Mouse (Mus musculus): ENCODE data around the gene Rep15.

Rep15 gene

DNA sequence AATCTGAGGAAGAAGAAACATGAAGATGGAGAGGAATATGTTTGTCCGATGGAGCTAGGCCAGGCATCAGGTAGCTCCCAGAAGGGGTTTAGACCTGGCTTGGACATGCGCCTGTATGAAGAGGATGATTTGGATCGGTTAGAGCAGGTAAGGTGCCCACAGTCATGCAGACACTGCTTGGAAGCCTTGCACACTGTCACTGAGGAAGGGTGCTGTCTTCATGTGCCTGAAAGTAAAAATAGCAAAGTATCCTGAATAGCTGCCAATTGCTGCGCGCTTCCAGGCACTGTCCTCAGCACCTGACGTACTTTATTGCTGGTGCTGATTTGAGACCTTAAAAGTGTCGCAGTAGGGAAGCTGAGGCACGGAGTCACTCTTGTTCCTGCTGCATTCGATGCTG is 2.8 kb upstream of the Rep15 start:
- DNase-seq (ENCODE audit: low spot score in 2 of 2), result no peak

DNA sequence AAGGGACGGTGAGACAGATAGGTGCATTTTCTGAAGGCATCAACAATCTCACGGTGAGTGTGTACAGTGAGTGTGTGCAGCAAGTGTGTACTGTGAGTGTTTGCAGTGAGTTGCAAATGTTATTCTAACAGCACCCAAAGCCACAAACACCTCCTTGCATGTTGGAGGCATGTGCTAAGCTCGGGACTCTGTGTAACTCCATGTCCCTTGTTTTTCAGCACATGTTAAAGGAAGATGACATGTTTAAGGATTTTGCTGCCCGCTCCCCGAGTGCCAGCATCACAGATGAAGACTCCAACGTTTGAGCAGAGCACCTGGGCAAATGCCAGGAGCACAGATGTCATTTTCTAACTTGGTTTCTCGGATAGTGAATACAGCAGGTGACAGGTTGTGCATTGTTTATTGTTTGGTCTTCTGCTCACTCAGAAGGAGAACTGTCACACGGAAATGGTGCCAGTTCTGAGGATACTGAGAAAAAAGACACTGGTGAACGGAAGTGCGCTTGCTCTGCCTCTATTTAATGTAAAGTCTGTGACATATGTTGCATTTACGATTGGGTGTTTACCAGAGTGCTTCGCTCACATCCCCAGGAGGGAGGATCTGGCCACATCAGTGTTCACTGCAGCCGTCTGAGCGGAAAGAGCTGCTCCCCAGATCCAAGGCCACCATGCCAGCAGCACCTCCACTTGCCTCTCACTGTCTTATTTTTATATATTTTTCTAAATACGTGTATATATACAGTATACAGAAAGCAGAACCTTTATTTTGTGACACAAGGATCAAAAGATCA is 2.1 kb upstream of the Rep15 start:
- no peak for DNase-seq (ENCODE audit: low spot score in 2 of 2)

DNA sequence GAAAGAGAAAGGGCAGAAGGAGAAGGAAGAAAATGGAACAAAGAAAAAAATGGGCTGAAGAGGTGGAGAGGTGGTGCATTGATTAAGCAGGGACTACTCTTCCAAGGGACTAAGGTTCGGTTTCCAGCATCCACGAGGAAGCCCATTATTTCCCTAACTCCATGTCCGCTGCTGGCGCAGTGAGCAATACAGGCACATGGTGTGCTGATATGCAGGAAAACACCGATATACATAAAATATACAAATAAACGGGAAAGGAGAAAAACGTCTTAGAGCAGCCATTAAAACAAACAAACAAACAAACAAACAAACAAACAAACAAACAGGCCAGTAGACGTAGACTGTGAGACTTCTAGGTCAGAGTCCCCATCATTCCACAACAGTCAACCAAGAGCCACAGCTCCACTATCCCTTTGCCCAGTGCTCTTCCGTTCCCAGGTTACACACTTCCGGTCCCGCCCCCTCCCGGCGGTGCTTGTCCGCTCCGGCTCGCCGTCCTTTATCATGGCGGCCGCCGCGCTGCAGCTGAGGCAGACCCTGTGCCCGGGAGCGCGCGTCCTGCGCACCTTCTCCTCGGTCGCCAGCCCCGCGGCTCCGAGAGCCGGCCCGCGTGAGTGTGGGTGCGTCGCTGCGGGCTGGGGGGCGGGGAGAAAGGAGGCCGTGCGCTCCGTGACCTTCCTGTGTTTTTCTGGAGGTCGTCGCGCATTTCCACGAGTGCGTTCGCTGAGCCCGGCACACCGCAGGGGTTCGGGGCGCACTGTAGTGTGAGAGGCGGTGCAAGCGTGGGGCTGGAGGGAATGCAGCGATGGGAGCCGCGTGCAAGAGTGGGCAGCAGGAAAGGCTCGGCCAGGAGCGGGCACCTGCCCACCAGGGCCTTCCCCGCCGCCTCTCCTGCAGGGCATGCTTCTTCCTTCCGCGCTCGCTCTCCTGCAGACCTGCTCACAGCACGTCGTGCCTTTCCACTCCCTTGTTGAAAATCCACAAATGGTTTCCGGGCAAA is 10.2 kb downstream of the Rep15 start, which contains the start of gene Mrps35:
Mrps35 (plus strand) TSS at position 474 of the 1,000 bp plus-strand sequence.
- peak; percentile 84 to 92 for DNase-seq (ENCODE audit: low spot score in 2 of 2)

DNA sequence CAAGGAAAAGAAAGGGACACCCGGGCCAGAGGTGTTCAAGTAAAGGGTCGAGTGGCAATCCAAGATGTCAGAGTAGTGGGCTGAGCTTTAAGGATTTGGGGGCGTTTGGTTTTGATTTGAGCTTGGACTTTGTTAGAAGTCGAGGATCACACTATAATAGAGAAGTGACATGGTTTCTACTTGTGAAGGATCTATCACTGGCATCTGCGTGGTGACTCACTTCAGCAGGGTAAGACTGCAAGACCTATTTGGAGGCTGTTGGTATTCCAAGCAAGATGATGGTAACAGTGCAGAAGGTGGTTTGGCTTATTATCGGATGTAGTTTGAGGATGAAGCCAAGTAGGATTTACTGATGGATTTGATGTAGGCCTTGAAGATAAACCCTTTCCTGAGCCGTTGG is 11.2 kb downstream of the Rep15 start:
- DNase-seq (ENCODE audit: low spot score in 2 of 2), result no peak

DNA sequence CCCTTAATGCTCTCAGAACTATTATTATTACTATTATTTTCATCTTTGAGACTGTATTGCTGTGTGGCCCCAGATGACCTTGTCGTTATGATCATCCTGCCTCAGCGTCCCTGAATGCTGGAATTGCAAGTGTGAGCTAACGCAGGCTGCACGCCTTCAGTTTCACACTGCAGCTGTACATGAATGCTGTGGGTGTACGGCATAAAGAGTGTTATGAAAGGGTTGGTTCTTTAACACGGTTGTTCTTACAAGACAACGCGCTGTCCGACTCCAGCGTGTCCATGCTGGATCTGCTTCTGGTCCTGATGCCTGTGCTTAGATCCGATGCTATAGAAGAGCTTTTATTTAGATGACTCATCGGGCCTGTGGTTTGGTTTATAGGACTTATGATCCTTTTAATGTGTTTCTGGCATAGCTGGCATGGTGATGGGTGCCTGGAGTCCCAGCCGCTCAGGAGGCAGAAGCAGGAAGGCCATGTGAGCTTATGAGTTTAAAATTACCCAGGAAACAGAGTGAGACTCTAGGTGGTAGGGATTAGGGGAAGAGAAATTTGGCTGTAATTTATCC is 16.9 kb downstream of the Rep15 start:
- no peak for DNase-seq (ENCODE audit: low spot score in 2 of 2)

DNA sequence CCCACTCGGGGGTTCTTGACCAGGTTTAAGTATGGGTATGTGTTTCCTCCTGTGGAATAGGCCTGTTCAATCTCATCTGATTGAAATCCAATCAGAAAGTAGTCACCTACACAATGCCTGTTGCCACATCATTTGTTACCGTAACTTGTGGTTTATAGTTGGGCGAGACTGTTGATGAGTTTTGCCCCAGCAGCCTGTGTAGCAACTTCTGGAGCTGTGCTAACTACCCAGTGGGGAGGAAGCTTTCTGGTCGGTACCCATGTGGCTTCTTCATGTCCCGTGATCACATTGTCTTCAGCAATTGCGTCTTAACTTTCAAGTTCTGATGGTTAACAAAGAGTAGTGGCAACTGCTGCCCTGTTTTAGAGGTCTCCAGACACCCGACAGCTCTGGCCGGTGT is 19.3 kb downstream of the Rep15 start:
- DNase-seq (ENCODE audit: low spot score in 2 of 2), result no peak

DNA sequence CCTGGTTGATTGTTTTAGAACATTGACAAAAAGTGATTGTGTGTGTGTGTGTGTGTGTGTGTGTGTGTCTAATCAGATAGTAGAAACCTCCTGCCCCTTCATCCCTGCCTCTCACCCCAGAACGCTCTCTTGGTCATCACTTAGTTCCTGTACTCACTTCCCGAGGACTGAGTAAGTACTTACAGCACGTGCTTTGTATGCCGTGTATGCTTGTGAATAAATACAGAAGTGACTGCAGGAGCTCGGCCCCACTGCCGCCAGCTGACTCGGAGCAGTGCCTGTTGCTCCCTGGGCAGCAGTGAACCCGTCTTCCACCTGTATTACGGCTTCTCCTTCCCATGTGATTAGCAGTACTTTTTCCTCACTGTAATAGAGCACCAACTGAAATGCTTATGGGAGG is 20.1 kb downstream of the Rep15 start:
- no peak for DNase-seq (ENCODE audit: low spot score in 2 of 2)

DNA sequence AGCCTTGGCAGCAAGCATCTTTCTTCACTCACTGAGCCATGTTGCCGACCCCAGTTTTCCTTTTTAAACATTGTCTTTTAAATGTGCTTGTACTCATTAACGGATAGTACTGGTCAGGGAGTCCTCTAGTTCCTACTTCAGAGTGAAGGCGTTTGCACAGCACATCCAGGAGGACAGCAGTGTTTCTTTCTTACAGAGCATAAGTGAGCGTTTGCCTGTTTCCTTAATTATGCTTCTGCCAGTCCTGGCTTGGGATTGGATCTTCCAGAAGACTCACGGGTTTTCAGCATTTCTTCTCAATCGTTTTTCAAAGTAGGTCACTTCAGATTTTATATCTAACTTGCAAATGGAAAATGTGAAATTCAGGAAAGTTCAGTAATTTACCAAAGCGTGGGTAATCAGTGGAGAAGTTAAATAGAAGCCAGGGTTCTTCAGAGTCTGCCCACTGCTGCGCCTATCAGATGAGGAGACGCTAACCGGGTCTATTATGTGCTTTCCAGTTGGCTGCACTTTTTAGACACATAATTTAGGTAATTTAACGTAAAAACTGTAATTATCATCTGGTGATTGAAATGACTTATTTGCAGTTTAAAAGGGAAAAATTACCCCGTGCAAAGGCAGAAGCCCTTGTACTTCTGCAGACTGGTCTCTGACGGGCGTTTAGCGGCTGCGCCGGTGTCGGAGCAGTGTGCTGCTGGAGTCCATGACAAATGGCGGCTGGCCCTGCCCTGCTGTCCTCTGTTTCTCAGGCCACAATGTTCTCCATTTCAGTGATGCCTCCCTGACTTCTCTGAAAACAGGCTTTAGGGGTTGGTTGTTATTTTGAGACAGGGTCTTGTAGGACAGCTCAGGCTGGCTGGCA is 21.6 kb downstream of the Rep15 start:
- no peak for DNase-seq (ENCODE audit: low spot score in 2 of 2)

DNA sequence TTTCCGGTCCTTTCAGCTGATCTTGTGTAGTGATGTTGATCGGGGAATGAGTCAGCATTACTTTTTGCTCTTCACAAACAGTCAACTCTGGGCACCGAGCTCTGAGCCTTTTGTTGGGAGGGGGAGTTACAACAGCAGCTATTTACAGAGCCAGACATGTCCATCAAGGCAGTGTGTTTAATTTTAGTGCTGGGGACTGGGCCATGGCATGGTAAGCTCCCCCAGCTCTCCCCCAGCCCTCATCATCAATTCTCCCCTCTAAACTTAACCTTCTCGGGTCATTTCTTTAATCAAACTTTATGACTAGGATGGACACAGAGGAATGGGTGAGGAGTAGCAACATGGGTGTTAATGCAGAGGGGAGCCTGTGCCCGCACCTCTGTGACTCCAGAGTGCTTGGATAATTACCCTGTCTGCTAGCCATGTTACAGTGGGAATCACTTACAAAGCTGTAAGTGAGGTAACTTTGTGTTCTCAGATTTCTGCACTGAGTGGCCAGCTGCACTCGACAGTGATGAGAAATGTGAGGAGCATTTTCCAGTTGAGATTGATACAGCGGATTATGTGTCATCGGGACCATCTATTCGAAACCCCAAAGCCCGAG is 23.1 kb downstream of the Rep15 start:
- no peak for DNase-seq (ENCODE audit: low spot score in 2 of 2)

DNA sequence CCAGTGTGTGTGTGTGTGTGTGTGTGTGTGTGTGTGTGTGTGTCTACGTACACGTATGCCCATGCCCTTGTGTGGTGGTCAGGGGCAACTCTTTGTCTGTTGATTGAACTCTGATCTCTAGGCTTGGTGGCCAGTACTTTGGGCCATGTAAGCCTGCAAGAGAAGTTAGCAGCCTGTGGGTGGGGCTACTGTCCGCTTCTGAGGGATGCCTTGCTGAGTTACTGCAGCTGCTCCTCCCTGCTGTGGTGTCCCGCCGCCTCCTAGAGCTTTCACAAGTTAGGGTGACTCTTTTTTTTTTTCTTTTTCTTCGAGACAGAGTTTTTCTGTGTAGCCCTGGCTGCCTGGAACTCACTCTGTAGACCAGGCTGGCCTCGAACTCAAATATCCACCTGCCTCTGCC is 26.9 kb downstream of the Rep15 start:
- no peak for DNase-seq (ENCODE audit: low spot score in 2 of 2)

DNA sequence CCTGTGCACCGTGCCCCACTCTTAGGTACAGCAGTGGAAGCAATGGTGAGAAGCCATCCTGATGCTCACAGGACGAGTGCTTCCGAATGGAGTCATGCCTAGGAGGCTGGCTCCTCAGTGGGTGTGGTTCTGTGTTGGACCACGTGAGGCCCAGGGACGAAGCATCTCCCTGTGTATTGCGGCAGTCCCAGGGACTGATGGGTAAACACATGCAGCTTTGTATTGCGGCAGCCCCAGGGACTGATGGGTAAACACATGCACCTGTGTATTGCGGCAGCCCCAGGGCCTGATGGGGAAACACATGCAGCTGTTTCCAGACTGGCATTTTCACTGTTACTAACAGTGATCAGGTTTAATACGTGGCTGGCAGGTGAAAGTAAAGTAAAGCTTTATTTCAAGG is 29.2 kb downstream of the Rep15 start:
- DNase-seq (ENCODE audit: low spot score in 2 of 2), result peak in 1 of 2 experiments; percentile 43

DNA sequence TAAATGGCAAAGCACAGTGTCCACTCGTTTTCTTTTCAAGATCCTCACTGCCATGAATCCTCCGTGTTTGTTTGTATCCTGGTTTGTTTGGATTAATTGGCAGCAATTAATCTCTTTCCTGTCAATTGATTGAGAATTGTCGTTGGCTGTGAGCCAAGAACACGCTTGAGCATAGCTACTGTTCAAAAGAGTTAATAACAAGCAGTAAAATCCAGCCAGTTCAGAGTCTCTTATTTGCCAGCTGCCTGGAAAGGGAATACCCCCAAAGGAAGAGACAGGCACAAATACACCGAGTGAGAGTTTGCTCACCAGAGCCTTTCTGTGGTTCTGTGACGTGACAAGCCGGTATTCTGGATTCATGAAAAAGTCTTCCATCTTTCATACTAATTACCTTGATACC is 29.6 kb downstream of the Rep15 start:
- DNase-seq (ENCODE audit: low spot score in 2 of 2), result peak in 1 of 2 experiments; percentile 36

DNA sequence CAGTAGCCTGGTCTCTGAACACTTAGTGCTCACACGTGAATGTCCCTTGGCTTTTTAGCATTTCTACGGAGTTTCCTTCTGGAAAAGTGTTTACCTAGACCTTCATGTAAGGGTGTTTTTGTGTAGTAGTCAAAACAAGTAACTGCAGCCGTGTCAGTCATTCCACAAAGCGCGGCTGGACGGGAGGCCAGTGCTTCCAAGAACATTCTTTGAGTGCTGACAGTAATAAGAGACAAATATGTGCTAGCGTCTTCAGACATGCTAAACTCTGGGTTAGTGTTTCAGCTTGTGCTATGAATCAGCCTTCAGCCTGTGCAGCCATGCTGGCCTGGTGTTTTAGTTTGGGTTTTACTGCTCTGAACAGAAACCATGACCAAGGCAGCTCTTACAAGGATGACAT is 30.3 kb downstream of the Rep15 start:
- peak in 1 of 2 experiments; percentile 39 for DNase-seq (ENCODE audit: low spot score in 2 of 2)

DNA sequence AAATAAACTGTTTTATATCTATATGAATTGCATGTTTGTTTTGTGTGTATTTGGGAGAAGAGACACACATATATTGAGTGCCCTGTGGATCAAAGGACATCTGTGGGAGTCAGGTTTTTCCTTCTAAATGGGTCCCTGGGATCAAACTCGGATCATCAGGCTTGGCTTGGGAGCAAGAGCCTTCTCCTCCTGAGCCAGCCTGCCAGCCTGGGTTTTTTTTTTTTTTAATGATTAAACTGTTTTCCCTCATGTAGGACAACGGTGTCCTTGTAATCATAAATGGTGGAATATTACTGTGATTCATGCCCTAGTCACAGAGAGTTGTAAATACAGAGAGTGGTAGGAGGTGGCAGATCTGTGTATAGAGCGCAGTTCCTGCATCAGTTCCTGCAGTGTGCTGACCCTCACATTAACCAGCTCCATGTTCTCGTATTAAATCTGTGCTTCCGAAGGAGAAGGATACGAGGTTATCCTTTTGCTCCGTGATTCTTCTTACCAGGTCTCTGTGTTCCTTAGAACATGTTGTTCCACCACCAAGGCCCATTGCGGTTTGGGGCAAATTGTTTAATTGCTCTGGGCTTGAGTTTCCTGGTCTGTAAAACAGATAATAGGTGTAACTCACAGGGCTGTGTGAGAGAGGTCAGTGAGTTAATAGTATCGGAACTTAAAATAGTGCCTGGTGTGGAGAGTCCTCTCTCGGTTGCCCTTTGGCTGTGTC is 32.0 kb downstream of the Rep15 start:
- no peak for DNase-seq (ENCODE audit: low spot score in 2 of 2)

DNA sequence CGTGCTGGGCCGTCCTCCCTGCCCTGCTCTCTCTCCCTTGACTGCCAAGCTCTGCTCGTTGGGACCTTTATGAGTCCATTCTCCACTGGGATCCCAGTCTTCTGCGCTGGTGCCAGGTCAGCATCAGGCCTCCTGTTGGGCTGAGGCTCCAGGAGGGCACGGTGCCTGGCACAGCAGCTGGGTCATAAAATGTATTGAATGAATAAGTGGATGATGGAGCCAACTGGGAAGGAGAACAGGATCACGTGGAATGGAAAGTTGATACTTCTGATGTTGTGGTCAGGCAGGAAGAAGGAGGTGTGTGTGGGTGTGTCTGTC is 32.5 kb downstream of the Rep15 start:
- no peak for DNase-seq (ENCODE audit: low spot score in 2 of 2)

DNA sequence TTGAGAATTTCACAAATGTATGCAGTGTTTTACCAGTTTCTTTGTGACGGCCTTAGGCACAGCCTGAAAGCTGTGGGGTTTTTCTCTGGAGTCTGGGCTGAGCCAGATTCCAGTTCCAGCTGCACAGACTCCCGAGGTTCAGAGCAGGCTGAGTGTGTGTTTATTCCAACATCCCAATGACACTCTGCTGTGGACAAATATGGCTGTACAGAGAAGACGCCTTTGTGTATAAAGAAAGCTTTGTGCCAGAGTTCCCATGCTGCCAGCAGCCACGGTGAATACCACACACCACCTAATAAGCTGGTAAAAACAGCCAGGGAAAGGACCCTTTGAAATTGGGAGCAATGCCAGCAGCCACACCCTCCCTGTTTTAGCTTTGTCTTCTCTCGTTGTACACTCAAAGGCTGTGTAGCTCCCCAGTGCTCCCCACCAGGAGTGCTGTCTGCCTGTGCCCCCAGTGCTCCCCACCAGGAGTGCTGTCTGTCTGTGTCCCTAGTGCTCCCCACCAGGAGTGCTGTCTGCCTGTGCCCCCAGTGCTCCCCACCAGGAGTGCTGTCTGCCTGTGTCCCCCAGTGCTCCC is 43.5 kb downstream of the Rep15 start:
- no peak for DNase-seq (ENCODE audit: low spot score in 2 of 2)

DNA sequence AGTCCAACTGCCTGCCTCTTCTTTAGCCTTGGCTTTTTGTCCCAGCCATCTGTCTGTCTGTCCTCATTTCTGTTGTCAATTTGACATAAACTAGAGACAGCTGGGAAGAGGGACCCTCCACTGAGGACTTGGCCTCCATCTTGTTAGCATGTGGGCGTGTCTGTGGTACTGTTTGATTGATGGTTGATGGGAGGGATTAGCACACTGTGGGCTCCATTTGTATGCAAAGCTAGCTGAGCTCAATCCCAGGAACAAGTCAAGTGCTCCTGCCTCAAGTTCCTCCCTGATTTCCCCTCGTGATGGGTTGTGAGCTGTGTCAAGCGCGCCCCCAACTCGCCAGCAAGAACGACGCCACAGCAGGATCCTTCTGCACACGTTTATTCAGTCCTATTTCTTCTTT is 44.5 kb downstream of the Rep15 start:
- no peak for DNase-seq (ENCODE audit: low spot score in 2 of 2)

DNA sequence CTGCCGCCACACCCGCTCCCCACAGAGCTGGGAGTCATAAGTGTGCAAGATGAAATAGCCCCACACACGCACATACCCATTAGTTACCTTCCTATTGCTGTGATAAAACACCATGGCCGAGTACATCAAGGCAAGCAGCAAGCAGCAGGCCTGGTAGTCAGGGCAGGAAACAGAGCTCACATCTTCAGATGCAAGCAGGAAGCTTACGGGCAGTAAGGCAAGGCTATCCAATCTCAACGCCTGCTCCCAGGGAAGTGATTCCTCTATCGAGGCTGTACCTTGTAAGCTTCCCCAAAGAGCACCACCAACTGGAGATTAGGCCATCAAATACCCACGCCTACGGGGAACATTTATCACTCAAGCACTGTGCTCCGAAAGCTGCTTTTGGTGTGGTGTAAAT is 47.5 kb downstream of the Rep15 start:
- no peak for DNase-seq (ENCODE audit: low spot score in 2 of 2)

Data from urinary bladder, postnatal 4 days (tissue).